Mouse (Mus musculus) layer of hippocampus, adult 9-11 months (tissue): ENCODE measurements around the gene Pex1.
"Not testable (repeated sequence)": the region's sequence is repeated elsewhere in the genome, so short reads cannot be mapped to it uniquely, and the experiment has no call there.

Experiments
- DNase-seq: peaks from one replicate; pipeline ENCODE4 v3.0.0; 2022

The Pex1 gene

DNA sequence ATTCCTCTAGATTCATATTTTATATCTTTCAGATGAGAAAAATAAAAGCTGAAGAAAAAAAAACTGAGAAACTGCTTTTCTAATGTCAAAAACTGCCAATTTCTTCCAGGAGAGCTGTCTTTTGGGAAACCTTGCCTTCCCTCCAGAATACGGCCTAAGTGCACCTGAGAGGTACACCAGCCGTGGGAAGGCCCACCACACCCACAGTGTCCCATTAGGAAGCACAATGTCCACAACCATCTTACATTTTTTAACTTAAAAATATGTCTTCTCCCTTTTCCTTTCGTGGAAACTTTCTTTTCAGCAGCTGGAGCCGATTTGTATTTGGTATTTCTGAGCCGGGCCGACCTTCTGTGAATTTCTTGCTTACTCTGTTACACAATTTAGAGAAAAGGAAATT, 50.7 kb downstream of the Pex1 start:
- DNase-seq, result no peak

DNA sequence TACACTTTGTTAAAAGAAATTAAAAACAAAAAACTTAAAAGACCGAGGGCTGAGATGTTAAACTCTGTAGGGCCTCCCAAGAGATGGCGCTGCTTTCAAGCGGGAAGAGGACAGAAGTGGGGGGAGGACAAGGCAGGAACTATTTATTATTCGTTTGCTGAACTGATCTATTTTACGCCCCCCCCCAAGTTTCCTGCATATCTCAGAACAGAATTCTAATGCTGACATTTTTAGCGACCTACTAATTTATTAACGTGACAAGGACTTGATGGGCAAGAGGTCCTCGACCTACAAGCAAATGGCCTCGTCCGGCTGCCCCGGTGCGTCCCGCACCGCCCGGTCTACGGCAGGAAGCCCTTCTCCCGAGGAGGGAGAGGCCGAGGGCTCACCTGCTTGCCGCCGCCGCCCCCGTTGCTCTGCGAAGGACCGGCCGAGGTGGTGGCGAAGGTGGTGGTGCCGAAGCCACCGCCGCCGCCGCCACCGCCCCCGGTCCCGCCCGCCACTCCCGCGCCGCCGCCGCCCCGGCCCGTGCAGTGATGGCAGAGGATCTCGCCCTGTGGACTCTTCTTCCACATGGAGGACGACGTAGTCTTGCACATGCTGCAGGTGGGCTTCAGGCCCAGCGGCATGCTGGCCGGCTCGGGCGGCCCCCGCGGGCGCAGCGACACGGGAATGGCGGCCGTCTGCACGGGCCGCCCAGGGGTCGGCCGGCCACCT, 51.3 kb downstream of the Pex1 start:
- DNase-seq, result peak; percentile 44

DNA sequence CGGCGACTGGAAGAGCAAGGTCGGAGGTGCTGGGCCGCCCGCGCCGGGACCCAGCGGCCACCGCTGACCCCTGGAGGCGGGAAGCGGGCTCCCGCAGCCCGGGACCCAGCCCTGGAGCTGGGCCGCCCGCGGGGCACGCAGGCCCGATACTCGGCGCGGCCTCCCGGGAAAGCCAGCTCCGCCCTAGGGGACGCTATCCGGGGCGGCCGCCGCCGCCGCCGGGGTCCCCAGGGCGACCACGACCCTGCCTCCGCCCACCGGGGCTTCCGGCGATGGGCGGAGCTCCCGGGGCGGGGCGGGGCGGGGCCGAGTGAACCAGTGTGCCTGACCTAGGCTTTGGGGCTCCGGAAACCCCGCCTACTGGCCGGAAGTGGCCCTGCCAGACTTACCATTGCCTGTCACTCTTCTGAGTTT, 51.8 kb downstream of the Pex1 start:
- peak; percentile 92 for DNase-seq

DNA sequence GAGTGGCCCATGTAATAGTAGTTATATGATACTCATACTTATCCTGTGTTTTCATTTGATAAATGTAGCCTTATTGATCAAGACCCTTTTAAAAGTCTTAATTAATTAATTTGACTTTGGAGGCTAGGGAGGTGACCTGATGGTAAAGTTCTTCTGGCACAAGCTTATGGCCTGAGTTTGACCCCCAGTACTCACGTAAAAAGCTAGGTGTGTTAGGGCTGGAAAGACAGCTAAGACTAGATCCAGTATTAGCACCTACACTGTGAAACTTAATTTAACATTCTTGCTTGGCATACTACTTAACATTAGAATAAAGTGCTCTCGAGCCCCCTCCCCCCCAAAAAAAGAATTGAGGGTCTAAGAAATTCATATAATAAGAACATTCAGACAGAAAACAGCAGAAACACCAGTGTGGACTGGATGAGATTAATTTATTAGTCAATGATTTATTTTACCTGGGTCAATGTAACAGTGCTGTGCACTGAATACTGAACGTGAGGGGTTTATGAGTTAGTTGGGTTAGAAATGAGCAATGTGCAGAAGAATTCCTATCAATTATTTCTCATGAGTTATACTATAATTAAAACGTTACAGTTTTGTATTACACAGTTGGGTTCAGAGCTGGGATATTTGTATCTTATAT, 52.5 kb downstream of the Pex1 start:
- no peak for DNase-seq

DNA sequence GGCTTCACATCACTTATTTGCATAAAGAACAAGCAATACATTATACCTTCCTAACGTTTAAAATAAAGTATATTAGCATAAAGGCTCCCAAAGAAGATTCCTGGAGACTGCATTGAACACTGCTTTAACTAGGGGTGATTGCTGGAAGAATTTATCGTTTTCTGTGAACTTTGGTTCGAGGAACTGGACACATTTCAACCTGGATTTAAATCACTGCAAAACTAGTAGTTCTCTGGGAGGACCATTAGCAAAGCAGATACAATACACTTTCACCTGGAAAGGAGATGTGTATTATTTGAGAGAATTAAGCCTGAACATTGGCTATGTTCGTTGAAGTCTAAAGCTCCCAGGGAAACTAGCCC, 53.0 kb downstream of the Pex1 start:
- DNase-seq, result no peak

DNA sequence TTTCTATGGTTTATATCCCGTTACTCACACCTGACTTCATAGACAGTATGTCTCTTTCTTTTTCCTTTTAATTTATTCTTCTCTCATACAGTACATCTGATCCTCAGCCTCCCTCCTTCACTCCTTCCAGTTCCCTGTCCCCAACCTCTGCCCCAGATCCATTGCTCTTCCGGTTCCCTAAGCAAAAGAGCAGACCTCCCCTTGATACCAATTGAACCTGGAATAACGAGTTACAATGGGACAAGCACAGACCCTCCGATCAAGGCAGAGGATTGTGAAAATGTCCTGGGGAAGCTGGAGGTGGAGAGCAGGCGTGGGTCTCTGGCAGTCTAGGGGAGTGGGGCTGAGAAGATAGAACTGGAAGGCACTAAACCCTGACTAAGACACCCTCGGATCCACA, 55.0 kb downstream of the Pex1 start, which contains the start of gene Tmbim7:
Gene Tmbim7, plus strand, starts transcription at position 301 of the 400 bp plus-strand sequence.
- DNase-seq, result no peak

DNA sequence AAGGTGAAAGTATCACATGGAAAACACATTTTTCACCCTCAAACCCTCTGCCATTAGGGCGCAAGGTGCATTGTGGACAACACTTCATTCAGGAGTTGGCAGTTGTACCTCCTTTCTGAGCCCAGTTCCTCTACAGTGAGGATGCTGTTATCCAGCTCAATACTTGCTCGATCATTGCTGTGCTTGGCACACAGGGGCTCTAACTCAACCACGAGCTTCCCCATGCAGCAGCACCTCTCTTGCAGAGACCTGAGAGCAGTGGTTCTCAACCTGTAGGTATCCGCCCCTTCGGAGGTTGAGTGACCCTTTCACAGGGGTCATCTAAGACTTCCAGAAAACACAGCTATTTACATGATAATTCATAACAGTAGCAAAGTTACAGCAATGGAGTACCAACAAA, 55.8 kb downstream of the Pex1 start:
- no peak for DNase-seq

DNA sequence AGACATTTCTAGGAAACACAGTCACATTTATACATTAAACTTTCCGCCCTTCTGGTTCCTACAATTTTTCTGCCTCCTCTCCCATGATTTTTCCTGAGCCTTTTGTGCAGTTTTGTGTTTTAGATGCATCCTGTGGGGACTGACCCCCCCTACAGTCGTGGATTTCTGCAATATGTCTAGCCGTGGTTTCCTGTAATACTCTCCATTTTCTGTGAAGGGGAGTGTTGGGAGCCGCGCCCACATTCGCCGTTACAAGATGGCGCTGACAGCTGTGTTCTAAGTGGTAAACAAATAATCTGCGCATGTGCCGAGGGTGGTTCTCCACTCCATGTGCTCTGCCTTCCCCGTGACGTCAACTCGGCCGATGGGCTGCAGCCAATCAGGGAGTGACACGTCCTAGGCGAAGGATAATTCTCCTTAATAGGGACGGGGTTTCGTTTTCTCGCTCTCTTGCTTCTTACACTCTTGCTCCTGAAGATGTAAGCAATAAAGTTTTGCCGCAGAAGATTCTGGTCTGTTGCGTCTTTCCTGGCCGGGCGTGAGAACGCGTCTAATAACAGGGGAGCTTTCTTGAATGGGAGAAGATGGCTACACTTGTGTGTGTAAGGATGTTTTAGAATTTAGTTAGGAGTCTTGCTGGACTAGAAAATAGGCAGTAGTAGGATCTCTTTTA, 57.2 kb downstream of the Pex1 start:
- not testable (repeated sequence) for DNase-seq

DNA sequence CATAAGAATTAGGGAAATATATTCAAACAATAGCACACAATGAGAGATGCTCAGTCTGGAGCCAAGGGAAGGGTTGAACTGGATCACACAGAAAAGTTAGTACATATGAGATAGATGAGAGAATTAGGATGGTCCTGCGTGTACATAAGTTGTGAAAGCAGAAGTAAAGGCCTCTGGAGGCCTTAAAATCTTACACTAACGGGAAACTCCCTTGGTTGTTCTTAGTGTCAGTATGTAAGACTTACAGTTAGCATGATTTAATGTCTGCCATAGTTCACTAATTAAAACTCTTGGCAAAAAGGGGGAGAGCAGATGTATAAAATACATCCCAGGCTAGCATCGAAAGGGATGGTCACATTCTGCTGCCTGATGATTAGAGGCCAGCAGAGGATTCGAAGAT, 57.9 kb downstream of the Pex1 start:
- no peak for DNase-seq

DNA sequence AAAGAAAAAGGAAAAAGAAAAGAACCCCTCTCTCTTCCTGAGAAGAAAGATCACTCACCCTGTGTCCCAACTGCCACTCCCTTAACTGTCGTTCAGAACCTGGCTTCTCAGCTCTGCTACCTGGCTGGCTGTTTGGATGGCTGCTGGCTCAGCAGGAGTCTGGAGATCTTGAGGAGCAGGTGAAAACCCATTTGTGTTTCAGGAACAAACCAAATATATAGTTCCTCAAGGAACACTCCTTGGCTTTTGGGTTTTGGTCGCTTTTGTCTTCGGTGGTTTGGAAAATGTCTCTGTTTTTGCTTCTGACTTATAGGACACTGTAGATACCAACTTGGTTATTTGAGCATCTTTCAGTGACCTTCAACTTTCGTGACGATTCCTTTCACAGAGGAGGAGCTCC, 61.2 kb downstream of the Pex1 start, which contains the start of gene Gatad1:
Gene Gatad1, minus strand, starts transcription at position 101 of the 400 bp plus-strand sequence.
- DNase-seq, result no peak

DNA sequence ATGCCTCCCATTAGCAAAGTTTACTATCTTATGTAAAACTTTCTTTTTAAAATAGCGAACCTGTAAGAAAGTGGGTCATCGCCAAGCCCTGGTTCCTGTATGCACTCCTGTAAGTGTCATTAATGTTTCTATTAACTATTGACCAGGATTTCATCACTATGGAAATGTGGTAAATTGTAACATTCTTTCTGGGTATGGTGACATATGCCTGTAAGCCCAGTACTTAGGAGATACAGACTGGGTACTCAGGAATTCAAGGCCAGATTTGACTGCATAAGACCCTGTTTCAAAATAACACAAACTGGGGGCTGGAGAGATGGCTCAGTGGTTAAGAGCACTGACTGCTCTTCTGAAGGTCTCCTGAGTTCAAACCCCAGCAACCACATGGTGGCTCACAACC, 69.4 kb downstream of the Pex1 start:
- no peak for DNase-seq

DNA sequence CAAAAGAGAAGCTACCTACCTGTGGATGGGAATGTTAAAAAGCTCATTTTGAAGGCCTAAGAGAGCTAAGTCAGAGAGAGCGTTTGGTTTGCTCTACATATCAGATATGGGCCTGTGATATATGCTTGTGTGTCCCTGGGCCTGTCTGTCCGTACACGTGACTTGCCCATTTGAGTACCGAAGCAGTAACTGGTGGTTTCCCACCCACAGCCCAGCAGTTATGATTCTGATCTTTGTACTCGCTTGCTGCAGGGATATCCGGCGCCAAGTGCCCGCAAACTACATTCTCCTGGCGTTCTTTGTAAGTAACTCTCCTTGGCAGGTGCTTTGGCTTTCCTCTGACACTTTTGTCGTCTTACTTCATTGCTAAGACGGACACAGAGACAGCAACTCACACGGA, 70.7 kb downstream of the Pex1 start:
- DNase-seq, result no peak

DNA sequence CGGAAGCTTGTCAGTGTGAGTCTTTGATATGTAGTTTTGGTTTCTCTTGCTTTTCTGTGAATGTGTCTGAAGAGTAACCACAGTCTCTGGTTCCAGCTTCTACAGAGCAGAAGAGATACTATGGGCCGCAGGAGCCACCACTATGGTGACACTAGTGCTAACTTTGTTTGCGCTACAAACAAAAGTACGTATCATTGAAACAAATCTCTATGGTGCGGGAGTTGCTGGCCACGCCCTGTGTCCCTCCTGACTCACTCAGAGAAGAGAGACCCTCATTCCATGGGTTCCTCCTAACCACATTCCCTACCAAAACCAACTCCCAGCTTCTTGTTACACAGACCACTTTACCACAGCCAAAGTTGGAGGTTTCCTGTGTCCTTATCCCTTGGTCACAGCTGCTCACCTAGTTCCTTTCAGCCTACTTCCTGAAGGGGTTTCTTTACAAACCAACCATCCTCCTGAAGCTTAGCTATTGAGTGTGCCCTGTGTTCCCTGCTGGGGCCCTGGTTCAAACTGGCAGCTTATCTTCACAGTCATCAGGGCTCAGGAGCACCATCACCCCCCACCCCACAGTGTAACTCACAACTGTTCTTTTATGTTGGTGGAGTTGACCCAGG, 74.2 kb downstream of the Pex1 start:
- no peak for DNase-seq
